27 mouse cellular contexts compared by ENCODE assay signal in genomic region chr12:24985226-24985625, GRCm38 (mm10). TPM values are rescaled to one million over a fixed set of nuclear protein-coding genes. Genes with fewer than 3 reads are reported as not detected.
DNase-seq lines count a peak whose midpoint lies in the region; ATAC-seq and TF ChIP-seq lines count a peak whose summit lies in the region.
"Had no signal": no experiment of that assay in that cellular context is flagged by ENCODE, and none has a peak within 500 bp of the region (broad histone marks: within the 10 kb centered on the region; RNA-seq: fewer than 3 reads in every experiment).

No protein-coding gene starts in this region.

- H3K9ac ChIP-seq in heart, postnatal 0 days (replicated peaks; ENCODE audit: low read depth, low read length): no peak overlapping the region
- H3K9ac ChIP-seq in heart, embryonic 11.5 days (ENCODE audit: low read depth, low read length): no peak overlapping the region
- H3K9ac ChIP-seq in liver, embryonic 13.5 days: no peak overlapping the region
- H3K9ac ChIP-seq in liver, embryonic 12.5 days: no peak overlapping the region
- H3K9ac ChIP-seq: embryonic facial prominence, embryonic 12.5 days; hindbrain, embryonic 14.5 days; lung, embryonic 15.5 days; midbrain, embryonic 12.5 days; neural tube, embryonic 12.5 days had no signal

- H3K27ac ChIP-seq in heart, postnatal 0 days (ENCODE audit: low read depth): no peak overlapping the region
- H3K27ac ChIP-seq in heart, embryonic 11.5 days (ENCODE audit: low read depth, low read length): no peak overlapping the region
- H3K27ac ChIP-seq in liver, embryonic 13.5 days: no peak overlapping the region
- H3K27ac ChIP-seq in liver, embryonic 12.5 days: no peak overlapping the region
- H3K27ac ChIP-seq in thymus, adult 2 months (ENCODE audit: control insufficient read depth, insufficient read depth, low read length): no peak overlapping the region
- H3K27ac ChIP-seq: embryonic facial prominence, embryonic 12.5 days; hindbrain, embryonic 14.5 days; lung, embryonic 15.5 days; midbrain, embryonic 12.5 days; neural tube, embryonic 12.5 days had no signal

- H3K4me3 ChIP-seq in heart, postnatal 0 days (ENCODE audit: low read depth, low read length): no peak overlapping the region
- no peak overlapping the region for H3K4me3 ChIP-seq in heart, embryonic 11.5 days (ENCODE audit: low read depth, low read length)
- no peak overlapping the region for H3K4me3 ChIP-seq in liver, embryonic 13.5 days (replicated peaks)
- no peak overlapping the region for H3K4me3 ChIP-seq in liver, embryonic 12.5 days
- H3K4me3 ChIP-seq in thymus, adult 2 months (ENCODE audit: control insufficient read depth, insufficient read depth, low read length): no peak overlapping the region
- H3K4me3 ChIP-seq: embryonic facial prominence, embryonic 12.5 days; lung, embryonic 15.5 days; midbrain, embryonic 12.5 days; myocyte; neural tube, embryonic 12.5 days had no signal

- 0 out of 2 replicates have a peak, but pooled peaks have one; percentile 49 for ATAC-seq in heart, postnatal 0 days (ENCODE audit: insufficient read depth, low read depth)
- ATAC-seq in heart, embryonic 11.5 days (replicated peaks; ENCODE audit: insufficient number of reproducible peaks, low FRiP score, low TSS enrichment): no peak
- no peak for ATAC-seq in liver, embryonic 13.5 days (ENCODE audit: low read depth)
- ATAC-seq in liver, embryonic 12.5 days: no peak
- ATAC-seq: activated CD4-positive, CD25-positive, alpha-beta regulatory T cell, adult 4 months; forebrain, embryonic 14.5 days; intestine, postnatal 0 days had no signal

- H3K36me3 ChIP-seq in heart, postnatal 0 days (replicated peaks; ENCODE audit: control insufficient read depth, insufficient read depth, low read length): peaks cover 24% of the 10 kb centered on the region
- peaks cover 5% of the 10 kb centered on the region; the same call in 1 of the 2 replicates for H3K36me3 ChIP-seq in heart, embryonic 11.5 days (ENCODE audit: control insufficient read depth, insufficient read depth, low read length)
- H3K36me3 ChIP-seq in liver, embryonic 13.5 days: peaks cover 53% of the 10 kb centered on the region
- H3K36me3 ChIP-seq in liver, embryonic 12.5 days: peaks cover 74% of the 10 kb centered on the region
- peaks cover 42% of the 10 kb centered on the region for H3K36me3 ChIP-seq in thymus, adult 2 months (ENCODE audit: control insufficient read depth, insufficient read depth, low read length)

- no peak for TF ChIP-seq CTCF in heart, postnatal 0 days (IDR thresholded peaks at IDR 0.05; ENCODE audit: low read depth)
- TF ChIP-seq CTCF in thymus, adult 2 months (IDR thresholded peaks at IDR 0.05; ENCODE audit: borderline replicate concordance, control insufficient read depth, extremely low read depth, insufficient read depth, low read length, poor library complexity): no peak

- no peaks in the 10 kb centered on the region for H3K27me3 ChIP-seq in heart, postnatal 0 days (ENCODE audit: control insufficient read depth, insufficient read depth, low read length)
- H3K27me3 ChIP-seq in heart, embryonic 11.5 days (ENCODE audit: control insufficient read depth, insufficient read depth, low read length): no peaks in the 10 kb centered on the region
- H3K27me3 ChIP-seq in liver, embryonic 13.5 days: no peaks in the 10 kb centered on the region
- H3K27me3 ChIP-seq in liver, embryonic 12.5 days (replicated peaks): no peaks in the 10 kb centered on the region
- no peaks in the 10 kb centered on the region for H3K27me3 ChIP-seq in thymus, adult 2 months (ENCODE audit: control insufficient read depth, insufficient read depth, low read length)
- H3K27me3 ChIP-seq: embryonic facial prominence, embryonic 12.5 days; lung, embryonic 15.5 days; midbrain, embryonic 12.5 days; neural tube, embryonic 12.5 days had no signal

- no peak overlapping the region for H3K4me2 ChIP-seq in heart, postnatal 0 days (ENCODE audit: low read depth, low read length)
- H3K4me2 ChIP-seq in heart, embryonic 11.5 days: no peak overlapping the region
- H3K4me2 ChIP-seq in liver, embryonic 13.5 days: no peak overlapping the region
- no peak overlapping the region for H3K4me2 ChIP-seq in liver, embryonic 12.5 days
- H3K4me2 ChIP-seq: embryonic facial prominence, embryonic 12.5 days; hindbrain, embryonic 14.5 days; lung, embryonic 15.5 days; midbrain, embryonic 12.5 days; neural tube, embryonic 12.5 days had no signal

- TF ChIP-seq EP300 in heart, postnatal 0 days (IDR thresholded peaks at IDR 0.05; ENCODE audit: low read depth): no peak

- TF ChIP-seq POLR2A in thymus, adult 2 months (IDR thresholded peaks at IDR 0.05; ENCODE audit: control insufficient read depth, extremely low read depth, insufficient read depth, low read length, poor library complexity): no peak

- peaks cover 12% of the 10 kb centered on the region for H3K4me1 ChIP-seq in heart, postnatal 0 days (ENCODE audit: control insufficient read depth, insufficient read depth)
- H3K4me1 ChIP-seq in heart, embryonic 11.5 days (ENCODE audit: control insufficient read depth, insufficient read depth, low read length): peaks cover 17% of the 10 kb centered on the region; the same call in 1 of the 2 replicates
- peaks cover 14% of the 10 kb centered on the region for H3K4me1 ChIP-seq in liver, embryonic 13.5 days (replicated peaks)
- H3K4me1 ChIP-seq in liver, embryonic 12.5 days: peaks cover 18% of the 10 kb centered on the region
- no peaks in the 10 kb centered on the region for H3K4me1 ChIP-seq in thymus, adult 2 months (replicated peaks; ENCODE audit: control insufficient read depth, insufficient read depth, low read length)
- H3K4me1 ChIP-seq: embryonic facial prominence, embryonic 12.5 days; lung, embryonic 15.5 days; midbrain, embryonic 12.5 days; neural tube, embryonic 12.5 days had no signal

- no peaks in the 10 kb centered on the region for H3K9me3 ChIP-seq in heart, postnatal 0 days (replicated peaks; ENCODE audit: control insufficient read depth, low read length)
- no peaks in the 10 kb centered on the region for H3K9me3 ChIP-seq in heart, embryonic 11.5 days (replicated peaks; ENCODE audit: control insufficient read depth, low read length)
- no peaks in the 10 kb centered on the region for H3K9me3 ChIP-seq in liver, embryonic 13.5 days (replicated peaks)
- no peaks in the 10 kb centered on the region for H3K9me3 ChIP-seq in liver, embryonic 12.5 days (replicated peaks)
- H3K9me3 ChIP-seq: embryonic facial prominence, embryonic 12.5 days; lung, embryonic 15.5 days; midbrain, embryonic 12.5 days; neural tube, embryonic 12.5 days had no signal

- no peak for DNase-seq in heart, postnatal 0 days (ENCODE audit: low spot score)
- peak; percentile 51 for DNase-seq in liver, embryonic 13.5 days
- DNase-seq in c-Kit-positive CD71-positive TER-119-positive erythroid progenitor cells, embryonic 14.5 days (ENCODE audit: low spot score): peak; percentile 53
- DNase-seq in thymus, adult 2 months: no peak
- DNase-seq in right cerebral cortex, postnatal 14 days: no peak
- DNase-seq: adrenal gland, adult 2 months; adrenal gland, postnatal 36 days; B cell, adult 2 months; cerebellum, adult 11-12 months; cerebellum, adult 9-11 months; embryo, embryonic 11 days; gastrocnemius, postnatal 14 days; kidney, adult 9 months; kidney, postnatal 10 days; left cerebral cortex, postnatal 4 days; right cerebral cortex, adult 18-20 months had no signal

- 40% methylated on average over 5 of the region's 5 CpGs for WGBS in heart, postnatal 0 days
- 42% methylated on average over 5 of the region's 5 CpGs for WGBS in heart, embryonic 11.5 days (ENCODE audit: insufficient replicate concordance)
- 71% methylated on average over 5 of the region's 5 CpGs for WGBS in liver, embryonic 13.5 days (ENCODE audit: insufficient replicate concordance)
- WGBS in liver, embryonic 12.5 days (ENCODE audit: insufficient replicate concordance): 72% methylated on average over 5 of the region's 5 CpGs
- 91% methylated on average over 5 of the region's 5 CpGs for WGBS in thymus, adult 2 months

RNA-seq across cellular contexts. Expression of gene Kidins220, which starts 10.5 kb away (rescaled TPM):
- total RNA-seq in heart, postnatal 0 days (2014; rRNA removed; ENCODE audit: low replicate concordance): 61.3 and 64.3 TPM in 2 replicates
- polyA plus RNA-seq in heart, postnatal 0 days (2015; fragmentation: Nextera tagmentation; extraction: Ambion mirVana): 18.8 and 24.6 TPM in 2 replicates
- 45.5 and 46.4 TPM in 2 replicates for polyA plus RNA-seq in heart, embryonic 11.5 days (2014; fragmentation: Nextera tagmentation; extraction: Ambion mirVana)
- polyA plus RNA-seq in liver, embryonic 13.5 days (2015; fragmentation: Nextera tagmentation; extraction: Ambion mirVana): 6.3 and 8.6 TPM in 2 replicates
- 12.2 and 13.6 TPM in 2 replicates for polyA plus RNA-seq in liver, embryonic 12.5 days (2016; fragmentation: Nextera tagmentation; extraction: Ambion mirVana)
- polyA plus RNA-seq in thymus, adult 2 months (2012; rRNA removed): 72.1 and 76.2 TPM in 2 replicates

Comparison
In these comparisons a context has a peak if more than half of its experiments do, and no peak if none do; other contexts are left out.
1. DNase-seq: peak in liver, embryonic 13.5 days (single experiment) and c-Kit-positive CD71-positive TER-119-positive erythroid progenitor cells, embryonic 14.5 days (single experiment); none in heart, postnatal 0 days (single experiment), thymus, adult 2 months (single experiment) and right cerebral cortex, postnatal 14 days (single experiment).